Mouse (Mus musculus) forebrain, embryonic 15.5 days (tissue): ENCODE results near the gene Thsd7b. TPM values are rescaled to one million over a fixed set of nuclear protein-coding genes. Genes with fewer than 3 reads are reported as not detected.
A peak's percentile ranks its signal among the peaks of the same experiment; 100 is the strongest.

Experiments used
- ATAC-seq: fragments of 200-750 bp; cut with Nextera tagmentation; replicated peaks from 2 replicates; pipeline ENCODE4 v1.8.0; 2017; ENCODE audit warnings: mild to moderate bottlenecking, moderate TSS enrichment, moderate library complexity
- H3K27ac ChIP-seq: fragments of 300-500 bp; sonication (generic); replicated peaks from 2 replicates; pipeline ENCODE4 v1.5.1; 2015; ENCODE audit warnings: mild to moderate bottlenecking, inconsistent platforms
- H3K27me3 ChIP-seq: fragments of 300-500 bp; sonication (generic); 2 replicates; pipeline ENCODE4 v1.6.1; 2015; ENCODE audit warnings: inconsistent platforms
- H3K36me3 ChIP-seq: fragments of 300-500 bp; sonication (generic); 2 replicates; pipeline ENCODE4 v1.6.1; 2015; ENCODE audit warnings: mild to moderate bottlenecking, inconsistent platforms
- H3K4me1 ChIP-seq: fragments of 300-500 bp; sonication (generic); 2 replicates; pipeline ENCODE4 v1.6.1; 2015; ENCODE audit warnings: inconsistent platforms
- H3K4me2 ChIP-seq: fragments of 300-500 bp; sonication (generic); replicated peaks from 2 replicates; pipeline ENCODE4 v1.6.1; 2015; ENCODE audit warnings: mild to moderate bottlenecking, inconsistent platforms
- H3K4me3 ChIP-seq: fragments of 300-500 bp; sonication (generic); 2 replicates; pipeline ENCODE4 v1.5.1; 2015; ENCODE audit warnings: mild to moderate bottlenecking, inconsistent platforms
- H3K9ac ChIP-seq: fragments of 300-500 bp; sonication (generic); replicated peaks from 2 replicates; pipeline ENCODE4 v1.6.1; 2015; ENCODE audit warnings: mild to moderate bottlenecking, inconsistent platforms
- H3K9me3 ChIP-seq: fragments of 300-500 bp; sonication (generic); 2 replicates; pipeline ENCODE4 v1.6.1; 2016; ENCODE audit warnings: inconsistent platforms
- WGBS: fragments of 180-500 bp; shearing (Covaris S2); methylation state at CpG from one replicate; pipeline ENCODE4 v1.1.7; 2015; ENCODE audit warnings: mixed read lengths; 5-methylcytosine and 5-hydroxymethylcytosine counted together
- polyA plus RNA-seq: library from polyadenylated mRNA; unstranded; fragments of >200 nt; fragmentation: Nextera tagmentation; extraction: Ambion mirVana; gene quantifications from 2 replicates; pipeline ENCODE4 v1.2.1, GENCODE M21; 2015

The Thsd7b gene
- polyA plus RNA-seq, 1 experiment from 2014 or later, result 6.2 TPM

DNA sequence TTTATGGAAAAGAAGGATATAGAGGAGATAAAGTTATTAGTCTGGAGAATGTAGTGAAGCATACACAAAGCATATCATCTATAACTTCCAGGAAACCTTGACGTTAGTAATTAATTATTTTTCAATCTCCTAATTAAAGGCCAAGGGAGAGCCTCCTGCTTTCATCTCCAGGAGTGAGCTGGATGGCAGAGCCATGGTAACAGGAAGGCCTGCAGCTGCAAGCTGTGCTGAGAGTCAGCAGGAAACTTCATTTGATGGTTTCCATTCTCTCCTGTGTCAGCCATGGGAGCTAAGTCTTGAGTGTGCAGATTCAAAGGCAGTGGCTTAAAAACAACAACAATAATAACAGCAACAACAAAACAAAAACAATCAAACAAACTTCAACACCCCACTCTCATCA, 507.5 kb downstream of the Thsd7b start:
- Histone ChIP-seq H3K27me3 (no peaks in the 10 kb centered on the region), H3K4me3 (no peak overlapping the region), H3K9ac (no peak overlapping the region), H3K4me1 (no peaks in the 10 kb centered on the region), H3K9me3 (no peaks in the 10 kb centered on the region), H3K4me2 (no peak overlapping the region), H3K36me3 (no peaks in the 10 kb centered on the region), H3K27ac (no peak overlapping the region)
- no peak for ATAC-seq
- 33% methylated on average over 1 of the region's 1 CpGs for WGBS

GRCm38 (mm10) chr1:129798519-129798918, 525.4 kb downstream of the Thsd7b start:
- no peak overlapping the region for H3K9ac ChIP-seq
- ATAC-seq, result no peak
- no peak overlapping the region for H3K4me2 ChIP-seq
- H3K27me3 ChIP-seq, result no peaks in the 10 kb centered on the region
- no peaks in the 10 kb centered on the region for H3K9me3 ChIP-seq
- no peaks in the 10 kb centered on the region for H3K4me1 ChIP-seq
- H3K36me3 ChIP-seq, result no peaks in the 10 kb centered on the region
- H3K27ac ChIP-seq, result no peak overlapping the region
- no peak overlapping the region for H3K4me3 ChIP-seq

DNA sequence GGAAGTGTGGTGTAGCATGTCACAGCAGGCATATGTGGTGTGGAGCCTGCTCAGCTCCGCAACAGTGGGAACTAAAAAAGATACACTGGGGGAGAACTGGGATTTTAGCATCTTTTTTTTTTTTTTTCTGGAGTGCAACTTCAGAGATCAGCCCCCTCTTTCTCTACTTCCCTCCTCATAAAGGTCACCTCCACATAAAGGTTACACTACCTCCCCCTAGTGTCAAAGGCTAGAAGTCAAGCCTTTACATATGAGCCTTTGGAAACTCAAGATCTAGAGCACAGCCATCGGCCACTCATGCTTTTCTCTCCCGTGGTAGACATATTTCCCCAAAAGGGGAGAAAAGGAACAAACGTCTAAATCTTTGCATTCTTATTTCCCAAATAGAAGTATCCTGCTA, 553.8 kb downstream of the Thsd7b start:
- H3K9me3 ChIP-seq, result no peaks in the 10 kb centered on the region
- no peaks in the 10 kb centered on the region for H3K36me3 ChIP-seq
- H3K4me2 ChIP-seq, result no peak overlapping the region
- ATAC-seq, result no peak
- no peak overlapping the region for H3K9ac ChIP-seq
- H3K4me3 ChIP-seq, result no peak overlapping the region
- H3K27me3 ChIP-seq, result no peaks in the 10 kb centered on the region
- H3K4me1 ChIP-seq, result no peaks in the 10 kb centered on the region
- 67% methylated on average over 4 of the region's 4 CpGs for WGBS
- no peak overlapping the region for H3K27ac ChIP-seq

DNA sequence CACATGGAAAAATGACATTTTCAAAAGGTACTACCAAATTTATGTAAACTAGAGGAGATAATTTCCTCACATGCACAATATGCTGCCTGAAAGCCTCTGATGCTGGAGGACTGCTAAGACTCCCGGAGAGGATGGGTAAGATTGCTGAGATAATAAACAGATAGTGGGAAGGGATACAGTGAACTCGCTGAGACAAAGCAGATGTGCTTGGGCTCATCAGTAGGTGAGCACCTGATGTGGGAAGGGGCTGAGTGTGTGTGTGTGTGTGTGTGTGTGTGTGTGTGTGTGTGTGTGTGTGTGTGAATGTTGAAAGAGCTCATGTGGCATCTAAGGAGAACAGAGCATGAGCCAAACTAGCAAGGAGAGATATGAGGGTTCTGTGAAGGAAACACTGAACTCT, 564.2 kb downstream of the Thsd7b start:
- WGBS, result 87% methylated on average over 2 of the region's 2 CpGs
- no peak for ATAC-seq
- Histone ChIP-seq H3K27ac (no peak overlapping the region), H3K4me3 (no peak overlapping the region), H3K36me3 (no peaks in the 10 kb centered on the region), H3K9ac (no peak overlapping the region), H3K27me3 (no peaks in the 10 kb centered on the region), H3K9me3 (no peaks in the 10 kb centered on the region), H3K4me2 (no peak overlapping the region), H3K4me1 (no peaks in the 10 kb centered on the region)

- no peak for ATAC-seq
- H3K27ac ChIP-seq, result no peak overlapping the region
- no peak overlapping the region for H3K9ac ChIP-seq
- no peaks in the 10 kb centered on the region for H3K27me3 ChIP-seq
- H3K36me3 ChIP-seq, result no peaks in the 10 kb centered on the region
- H3K4me1 ChIP-seq, result no peaks in the 10 kb centered on the region
- no peaks in the 10 kb centered on the region for H3K9me3 ChIP-seq
- WGBS, result 82% methylated on average over 3 of the region's 3 CpGs
- no peak overlapping the region for H3K4me3 ChIP-seq
- H3K4me2 ChIP-seq, result no peak overlapping the region
These were observed 564.7 kb downstream of the Thsd7b start for GRCm38 (mm10) chr1:129837776-129838175.

DNA sequence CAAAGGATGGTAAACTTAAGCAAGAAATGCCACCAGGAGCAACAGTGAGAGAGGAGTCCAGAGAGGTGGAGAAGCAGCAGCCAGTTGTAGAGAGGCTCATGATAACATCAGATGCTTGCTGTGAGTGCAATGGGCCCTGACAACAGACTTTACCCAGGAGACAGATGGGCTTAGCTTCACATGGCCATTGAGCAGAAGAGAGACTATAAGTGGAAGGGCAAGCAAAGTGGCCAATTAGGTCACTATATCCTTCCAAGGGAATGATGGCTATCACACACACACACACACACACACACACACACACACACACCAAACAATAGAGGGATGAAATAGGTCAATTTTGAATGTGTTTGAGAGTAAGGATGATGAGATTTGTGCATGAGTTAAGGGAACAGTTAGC, 565.4 kb downstream of the Thsd7b start:
- no peak overlapping the region for H3K4me3 ChIP-seq

GRCm38 (mm10) chr1:129843416-129843815, 570.3 kb downstream of the Thsd7b start:
- no peak overlapping the region for H3K4me2 ChIP-seq
- ATAC-seq, result no peak
- 61% methylated on average over 2 of the region's 2 CpGs for WGBS
- no peak overlapping the region for H3K9ac ChIP-seq
- no peaks in the 10 kb centered on the region for H3K36me3 ChIP-seq
- no peak overlapping the region for H3K27ac ChIP-seq
- H3K4me1 ChIP-seq, result no peaks in the 10 kb centered on the region
- no peaks in the 10 kb centered on the region for H3K9me3 ChIP-seq
- no peaks in the 10 kb centered on the region for H3K27me3 ChIP-seq
- H3K4me3 ChIP-seq, result no peak overlapping the region

More for the DNA sequence above, 565.4 kb downstream of the Thsd7b start:
- Histone ChIP-seq H3K36me3 (no peaks in the 10 kb centered on the region), H3K27me3 (no peaks in the 10 kb centered on the region), H3K4me2 (no peak overlapping the region), H3K27ac (no peak overlapping the region), H3K9ac (no peak overlapping the region), H3K9me3 (no peaks in the 10 kb centered on the region), H3K4me1 (no peaks in the 10 kb centered on the region)
- no peak for ATAC-seq

DNA sequence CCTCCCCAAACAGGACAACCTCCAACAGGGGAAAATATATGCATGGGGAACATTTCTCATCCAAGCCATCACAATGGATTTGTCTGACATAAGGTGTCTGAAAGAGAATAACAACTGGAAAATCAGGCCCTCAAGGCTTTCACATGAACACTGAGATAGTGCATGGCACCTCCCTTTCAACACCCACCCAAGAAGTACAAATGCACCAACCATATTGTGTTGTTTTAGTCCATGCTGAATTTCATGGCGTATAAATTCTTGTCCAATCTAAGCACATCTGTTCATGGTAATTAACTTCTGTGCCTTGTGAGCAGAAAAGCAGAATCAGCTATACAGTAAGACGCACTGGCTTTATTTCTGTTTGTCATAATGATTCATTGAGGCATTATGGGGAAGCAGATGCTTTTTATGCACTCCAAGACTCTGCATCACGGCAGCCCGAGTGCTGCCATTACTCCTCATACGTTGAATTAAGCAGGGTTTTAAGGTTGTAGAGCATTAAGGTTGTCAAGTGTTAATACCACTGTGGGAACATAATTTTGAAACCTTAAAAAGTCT, 577.0 kb downstream of the Thsd7b start:
- H3K9me3 ChIP-seq, result no peaks in the 10 kb centered on the region
- H3K9ac ChIP-seq, result no peak overlapping the region
- H3K27me3 ChIP-seq, result no peaks in the 10 kb centered on the region
- 0 out of 2 replicates have a peak, but pooled peaks have one; percentile 35 for ATAC-seq
- WGBS, result 72% methylated on average over 5 of the region's 5 CpGs
- no peak overlapping the region for H3K4me3 ChIP-seq
- H3K36me3 ChIP-seq, result no peaks in the 10 kb centered on the region
- no peak overlapping the region for H3K27ac ChIP-seq
- no peak overlapping the region for H3K4me2 ChIP-seq
- H3K4me1 ChIP-seq, result no peaks in the 10 kb centered on the region

GRCm38 (mm10) chr1:129867714-129868113, 594.6 kb downstream of the Thsd7b start:
- H3K9me3 ChIP-seq, result no peaks in the 10 kb centered on the region
- H3K4me1 ChIP-seq, result no peaks in the 10 kb centered on the region
- no peaks in the 10 kb centered on the region for H3K36me3 ChIP-seq
- H3K27ac ChIP-seq, result no peak overlapping the region
- H3K4me3 ChIP-seq, result no peak overlapping the region
- no peaks in the 10 kb centered on the region for H3K27me3 ChIP-seq
- no peak overlapping the region for H3K4me2 ChIP-seq
- 79% methylated on average over 6 of the region's 6 CpGs for WGBS
- H3K9ac ChIP-seq, result no peak overlapping the region
- no peak for ATAC-seq

DNA sequence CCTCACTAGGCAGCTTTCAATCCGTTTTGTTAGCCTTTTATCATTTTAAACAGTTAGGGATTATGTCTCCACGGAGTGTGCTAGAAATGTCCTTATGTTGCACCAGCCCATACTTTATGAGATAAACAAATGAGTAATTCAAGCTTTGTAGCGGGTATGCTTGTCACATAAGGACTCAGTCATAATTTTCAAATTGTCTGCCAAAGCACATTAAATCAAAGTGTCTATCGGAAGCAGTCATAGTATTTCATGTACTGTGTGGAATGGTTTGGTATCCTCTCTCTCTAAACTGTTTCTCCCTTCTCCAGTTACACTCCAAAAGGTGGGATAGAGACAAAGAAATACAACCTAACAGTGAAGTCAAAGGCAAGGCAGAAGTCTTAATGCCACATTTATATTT, 601.3 kb downstream of the Thsd7b start:
- Histone ChIP-seq H3K4me2 (no peak overlapping the region), H3K27ac (no peak overlapping the region), H3K4me3 (no peak overlapping the region), H3K36me3 (no peaks in the 10 kb centered on the region), H3K9ac (no peak overlapping the region), H3K27me3 (no peaks in the 10 kb centered on the region), H3K9me3 (no peaks in the 10 kb centered on the region), H3K4me1 (no peaks in the 10 kb centered on the region)
- no peak for ATAC-seq
- 56% methylated on average over 4 of the region's 4 CpGs for WGBS

GRCm38 (mm10) chr1:129887861-129888260, 614.8 kb downstream of the Thsd7b start:
- Histone ChIP-seq H3K9ac (no peak overlapping the region), H3K27ac (no peak overlapping the region), H3K27me3 (no peaks in the 10 kb centered on the region), H3K4me2 (no peak overlapping the region), H3K9me3 (no peaks in the 10 kb centered on the region), H3K36me3 (no peaks in the 10 kb centered on the region), H3K4me1 (no peaks in the 10 kb centered on the region), H3K4me3 (no peak overlapping the region)
- WGBS, result 30% methylated on average over 1 of the region's 1 CpGs
- peak; percentile 63; the same call in 1 of the 2 replicates for ATAC-seq

- Histone ChIP-seq H3K9ac (no peak overlapping the region), H3K27ac (no peak overlapping the region), H3K27me3 (no peaks in the 10 kb centered on the region), H3K36me3 (no peaks in the 10 kb centered on the region), H3K4me2 (no peak overlapping the region), H3K4me1 (no peaks in the 10 kb centered on the region), H3K4me3 (no peak overlapping the region), H3K9me3 (no peaks in the 10 kb centered on the region)
- ATAC-seq, result 0 out of 2 replicates have a peak, but pooled peaks have one; percentile 35
- WGBS, result 35% methylated on average over 5 of the region's 5 CpGs
These were observed 625.0 kb downstream of the Thsd7b start for GRCm38 (mm10) chr1:129898121-129898520.

- H3K36me3 ChIP-seq, result no peaks in the 10 kb centered on the region
- no peak overlapping the region for H3K4me3 ChIP-seq
- no peak for ATAC-seq
- H3K4me1 ChIP-seq, result no peaks in the 10 kb centered on the region
- no peak overlapping the region for H3K27ac ChIP-seq
- no peak overlapping the region for H3K9ac ChIP-seq
- no peak overlapping the region for H3K4me2 ChIP-seq
- H3K9me3 ChIP-seq, result no peaks in the 10 kb centered on the region
- 49% methylated on average over 4 of the region's 4 CpGs for whole genome bisulfite sequencing
- H3K27me3 ChIP-seq, result no peaks in the 10 kb centered on the region
These were observed 642.4 kb downstream of the Thsd7b start for GRCm38 (mm10) chr1:129915484-129915883.
